Mouse (Mus musculus) C2C12 (cell line): Measurements from ENCODE around the gene Prlr. TPM values are rescaled to one million over a fixed set of nuclear protein-coding genes. Genes with fewer than 3 reads are reported as not detected.

Experiments used
- H3K27me3 ChIP-seq: one replicate; pipeline ENCODE4 v1.6.1; 2011; ENCODE audit not compliant: control insufficient read depth, insufficient read depth, insufficient read length
- H3K36me3 ChIP-seq: one replicate; pipeline ENCODE4 v1.6.1; 2011; ENCODE audit not compliant: control insufficient read depth, insufficient read depth
- H3K4me3 ChIP-seq: one replicate; pipeline ENCODE4 v1.5.1; 2011; ENCODE audit warnings: mild to moderate bottlenecking, control low read depth; ENCODE audit not compliant: poor library complexity, insufficient read depth, severe bottlenecking
- H3K79me2 ChIP-seq: one replicate; pipeline ENCODE4 v1.6.1; 2011; ENCODE audit not compliant: control insufficient read depth, insufficient read depth
- H3K79me3 ChIP-seq: one replicate; pipeline ENCODE4 v1.6.1; 2011; ENCODE audit warnings: low read depth, control low read depth
- H3ac ChIP-seq: one replicate; pipeline ENCODE3; 2011; ENCODE audit warnings: low read depth; ENCODE audit not compliant: control insufficient read depth, insufficient read length
- CEBPB ChIP-seq: IDR thresholded peaks from one replicate; pipeline ENCODE4 v1.6.1; 2011; ENCODE audit warnings: low read depth, mild to moderate bottlenecking, control low read depth, moderate library complexity
- CTCF ChIP-seq: IDR thresholded peaks from one replicate; pipeline ENCODE4 v1.5.1; 2011; ENCODE audit not compliant: control insufficient read depth, insufficient read depth, insufficient read length
- FOSL1 ChIP-seq: IDR thresholded peaks from one replicate; pipeline ENCODE4 v1.8.0; 2011; ENCODE audit warnings: mild to moderate bottlenecking, low read length; ENCODE audit not compliant: poor library complexity, insufficient read depth, severe bottlenecking
- MAX ChIP-seq: IDR thresholded peaks from one replicate; pipeline ENCODE4 v1.6.1; 2011; ENCODE audit warnings: mild to moderate bottlenecking, control low read depth
- MYOD1 ChIP-seq: IDR thresholded peaks from one replicate; pipeline ENCODE4 v1.6.1; 2011; ENCODE audit warnings: low read depth; ENCODE audit not compliant: control insufficient read depth, insufficient read length
- MYOG ChIP-seq: IDR thresholded peaks from one replicate; pipeline ENCODE4 v1.6.1; 2011; ENCODE audit not compliant: control insufficient read depth, insufficient read length; ENCODE audit errors: extremely low read depth
- USF1 ChIP-seq: IDR thresholded peaks from one replicate; pipeline ENCODE4 v1.6.1; 2011; ENCODE audit warnings: low read depth, mild to moderate bottlenecking, control low read depth, moderate library complexity
- polyA plus RNA-seq: library from polyadenylated mRNA; unstranded; fragments of >200 nt; fragmentation: generic; extraction: Trizol; gene quantifications from one replicate; pipeline ENCODE4 v1.2.1, GENCODE M21; 2012; ENCODE audit warnings: missing spikeins

The Prlr gene
- polyA plus RNA-seq, 1 experiment, result 0.07 TPM

- no peak for TF ChIP-seq MAX
- no peak for TF ChIP-seq USF1
Observed at GRCm38 (mm10) chr15:10175078-10175477, 2.0 kb upstream of the Prlr start.

GRCm38 (mm10) chr15:10175656-10176055, 1.4 kb upstream of the Prlr start:
- Histone ChIP-seq H3K79me2 (no peaks in the 10 kb centered on the region), H3K27me3 (peaks cover 3% of the 10 kb centered on the region), H3K79me3 (no peaks in the 10 kb centered on the region), H3K4me3 (no peak overlapping the region), H3K36me3 (no peaks in the 10 kb centered on the region), H3ac (no peak overlapping the region)
- TF ChIP-seq CTCF (no peak), MYOG (no peak), USF1 (no peak), FOSL1 (peak; percentile 12), MYOD1 (peak; percentile 59), MAX (no peak)

More at GRCm38 (mm10) chr15:10175078-10175477, 2.0 kb upstream of the Prlr start:
- Histone ChIP-seq H3K36me3 (no peaks in the 10 kb centered on the region), H3K27me3 (peaks cover 3% of the 10 kb centered on the region), H3K79me3 (no peaks in the 10 kb centered on the region), H3K79me2 (no peaks in the 10 kb centered on the region), H3ac (no peak overlapping the region), H3K4me3 (no peak overlapping the region)

GRCm38 (mm10) chr15:10177519-10178130, 587 bp downstream of the Prlr start:
- H3K79me3 ChIP-seq, result no peaks in the 10 kb centered on the region
- TF ChIP-seq FOSL1 (no peak), MYOD1 (no peak), MYOG (no peak), USF1 (no peak), CEBPB (no peak), CTCF (no peak), MAX (no peak)
- H3ac ChIP-seq, result no peak overlapping the region
- H3K4me3 ChIP-seq, result no peak overlapping the region
- H3K79me2 ChIP-seq, result no peaks in the 10 kb centered on the region
- H3K27me3 ChIP-seq, result peaks cover 3% of the 10 kb centered on the region
- no peaks in the 10 kb centered on the region for H3K36me3 ChIP-seq

GRCm38 (mm10) chr15:10178131-10178566, 1.1 kb downstream of the Prlr start:
- Histone ChIP-seq H3K79me2 (no peaks in the 10 kb centered on the region), H3K36me3 (no peaks in the 10 kb centered on the region), H3K79me3 (no peaks in the 10 kb centered on the region), H3K27me3 (peaks cover 3% of the 10 kb centered on the region), H3K4me3 (no peak overlapping the region), H3ac (no peak overlapping the region)
- TF ChIP-seq CEBPB (no peak), MYOD1 (no peak), MYOG (no peak), FOSL1 (no peak), CTCF (no peak), USF1 (no peak), MAX (no peak)

GRCm38 (mm10) chr15:10180694-10181093, 3.7 kb downstream of the Prlr start:
- TF ChIP-seq FOSL1 (no peak), MYOD1 (no peak), CEBPB (no peak), USF1 (no peak), MYOG (no peak), MAX (no peak), CTCF (no peak)
- no peaks in the 10 kb centered on the region for H3K36me3 ChIP-seq
- H3K79me3 ChIP-seq, result no peaks in the 10 kb centered on the region
- peaks cover 3% of the 10 kb centered on the region for H3K27me3 ChIP-seq
- H3K79me2 ChIP-seq, result no peaks in the 10 kb centered on the region
- H3ac ChIP-seq, result no peak overlapping the region
- no peak overlapping the region for H3K4me3 ChIP-seq

GRCm38 (mm10) chr15:10192101-10192630, 15.1 kb downstream of the Prlr start:
- no peaks in the 10 kb centered on the region for H3K79me3 ChIP-seq
- no peak for TF ChIP-seq FOSL1
- no peak for TF ChIP-seq MYOG
- TF ChIP-seq CEBPB, result no peak
- no peak for TF ChIP-seq MAX
- TF ChIP-seq CTCF, result no peak
- no peak for TF ChIP-seq USF1
- TF ChIP-seq MYOD1, result no peak
- no peak overlapping the region for H3K4me3 ChIP-seq
- no peak overlapping the region for H3ac ChIP-seq
- peaks cover 4% of the 10 kb centered on the region for H3K27me3 ChIP-seq
- H3K79me2 ChIP-seq, result no peaks in the 10 kb centered on the region
- H3K36me3 ChIP-seq, result no peaks in the 10 kb centered on the region
